Mouse (Mus musculus) cerebellum, adult 8-10 months (tissue): Measurements from ENCODE around the gene Fam189a1.

Experiments used
- DNase-seq: peaks from one replicate; pipeline ENCODE4 v3.0.0; 2022

The Fam189a1 gene

GRCm38 (mm10) chr7:65041106-65041505 is 115.3 kb downstream of the Fam189a1 start:
- DNase-seq: no peak

GRCm38 (mm10) chr7:65031741-65032140 is 124.6 kb downstream of the Fam189a1 start:
- no peak for DNase-seq

- no peak for DNase-seq
Measured at GRCm38 (mm10) chr7:65031195-65031594, 125.2 kb downstream of the Fam189a1 start.

- no peak for DNase-seq
Measured at GRCm38 (mm10) chr7:65029985-65030384, 126.4 kb downstream of the Fam189a1 start.

- DNase-seq: no peak
Measured at GRCm38 (mm10) chr7:65021298-65021697, 135.1 kb downstream of the Fam189a1 start.

GRCm38 (mm10) chr7:65018036-65018679 is 138.2 kb downstream of the Fam189a1 start:
- no peak for DNase-seq

GRCm38 (mm10) chr7:65017348-65017747 is 139.0 kb downstream of the Fam189a1 start:
- DNase-seq: no peak

- no peak for DNase-seq
Measured at GRCm38 (mm10) chr7:65011133-65011532, 145.2 kb downstream of the Fam189a1 start.

GRCm38 (mm10) chr7:65010275-65010674 is 146.1 kb downstream of the Fam189a1 start:
- DNase-seq: no peak

GRCm38 (mm10) chr7:65005731-65006130 is 150.6 kb downstream of the Fam189a1 start:
- DNase-seq: no peak

GRCm38 (mm10) chr7:64999718-65000214 is 156.6 kb downstream of the Fam189a1 start:
- DNase-seq: no peak

- DNase-seq: no peak
Measured at GRCm38 (mm10) chr7:64997743-64998142, 158.6 kb downstream of the Fam189a1 start.

- no peak for DNase-seq
Measured at GRCm38 (mm10) chr7:64995946-64996444, 160.4 kb downstream of the Fam189a1 start.

- no peak for DNase-seq
Measured at GRCm38 (mm10) chr7:64989406-64989805, 167.0 kb downstream of the Fam189a1 start.

GRCm38 (mm10) chr7:64988015-64988414 is 168.4 kb downstream of the Fam189a1 start:
- DNase-seq: no peak

- peak; percentile 10 for DNase-seq
Measured at GRCm38 (mm10) chr7:64984468-64985120, 171.8 kb downstream of the Fam189a1 start.

GRCm38 (mm10) chr7:64981511-64982235 is 174.7 kb downstream of the Fam189a1 start:
- peak; percentile 3 for DNase-seq

- DNase-seq: no peak
Measured at GRCm38 (mm10) chr7:64973590-64974262, 182.6 kb downstream of the Fam189a1 start.

GRCm38 (mm10) chr7:64962128-64962527 is 194.2 kb downstream of the Fam189a1 start:
- DNase-seq: no peak

- DNase-seq: no peak
Measured at GRCm38 (mm10) chr7:64959087-64959486, 197.3 kb downstream of the Fam189a1 start.

- no peak for DNase-seq
Measured at GRCm38 (mm10) chr7:64952181-64952580, 204.2 kb downstream of the Fam189a1 start.

- DNase-seq: no peak
Measured at GRCm38 (mm10) chr7:64950771-64951099, 205.6 kb downstream of the Fam189a1 start.
